Mouse (Mus musculus) small intestine, adult 2 months (tissue): Measurements from ENCODE around the gene Poc1b.

Source experiments
- CTCF ChIP-seq: fragments of 200-500 bp; IDR thresholded peaks from 2 replicates; pipeline ENCODE4 v1.5.1; 2012; ENCODE audit warnings: low read depth, mild to moderate bottlenecking, control low read depth, inconsistent platforms, low read length, moderate library complexity, mixed read lengths; ENCODE audit not compliant: insufficient replicate concordance, insufficient read length; ENCODE audit errors: extremely low read depth
- POLR2A ChIP-seq: fragments of 200-500 bp; IDR thresholded peaks from 2 replicates; pipeline ENCODE4 v1.6.1; 2012; ENCODE audit warnings: low read depth, mild to moderate bottlenecking, control low read depth, inconsistent platforms, low read length, moderate library complexity

GRCm38 (mm10) chr10:99207121-99207520 is 100.3 kb downstream of the Poc1b start:
- TF ChIP-seq POLR2A (no peak), CTCF (no peak)
